Mouse (Mus musculus): ENCODE results near the gene Mgat4d. TPM values are rescaled to one million over a fixed set of nuclear protein-coding genes. Genes with fewer than 3 reads are reported as not detected.
"Not testable (repeated sequence)": the region's sequence is repeated elsewhere in the genome, so short reads cannot be mapped to it uniquely, and the experiment has no call there.

The Mgat4d gene
- polyA plus RNA-seq (2015; fragmentation: Nextera tagmentation; extraction: Ambion mirVana) = not detected in 2 replicates

GRCm38 (mm10) chr8:83348263-83348662 lies at the start of gene Mgat4d:
Gene Mgat4d (plus strand): TSS chr8:83348471.
- Histone ChIP-seq H3K9me3 (ENCODE audit: control insufficient read depth, low read length) (no peaks in the 10 kb centered on the region), H3K9ac (ENCODE audit: low read length) (no peak within 1 kb of the TSS), H3K36me3 (ENCODE audit: control insufficient read depth, insufficient read depth, low read length) (no peaks in the 10 kb centered on the region), H3K4me1 (replicated peaks; ENCODE audit: control insufficient read depth, insufficient read depth) (no peaks in the 10 kb centered on the region), H3K4me3 (ENCODE audit: low read depth, low read length) (no peak within 1 kb of the TSS), H3K4me2 (replicated peaks; ENCODE audit: low read depth) (no peak within 1 kb of the TSS), H3K27ac (replicated peaks) (no peak within 1 kb of the TSS), H3K27me3 (ENCODE audit: control insufficient read depth, insufficient read depth, low read length) (no peaks in the 10 kb centered on the region)
- ATAC-seq (ENCODE audit: low FRiP score, low TSS enrichment) (no peak), DNase-seq (ENCODE audit: low spot score) (no peak)
- 74% methylated on average over 16 of the region's 18 CpGs for whole genome bisulfite sequencing
- no peak for TF ChIP-seq EP300 (optimal IDR thresholded peaks at IDR 0.05)
- TF ChIP-seq CTCF (IDR thresholded peaks at IDR 0.05; ENCODE audit: low read depth) = no peak

DNA sequence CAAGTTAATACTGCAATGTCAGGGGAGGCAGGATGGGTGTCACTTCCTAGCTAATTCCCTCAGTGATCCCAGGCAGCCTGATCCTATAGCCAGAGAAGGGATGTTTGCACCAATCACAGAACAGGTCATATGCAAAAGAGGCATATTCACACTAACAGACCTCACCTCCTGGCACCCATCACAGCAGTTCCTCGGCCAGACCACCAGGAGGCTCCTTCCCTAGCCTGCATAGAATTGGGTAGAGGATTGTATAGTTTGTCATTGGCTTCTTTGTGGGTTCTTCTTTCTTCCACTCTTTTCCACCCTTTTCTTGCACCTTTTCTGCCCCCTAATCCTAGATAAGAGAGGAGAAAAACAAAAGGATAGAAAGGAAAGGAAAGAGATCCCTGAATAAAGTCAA lies 48.1 kb upstream of the Mgat4d start:
- TF ChIP-seq EP300 (optimal IDR thresholded peaks at IDR 0.05) (no peak), CTCF (IDR thresholded peaks at IDR 0.05; ENCODE audit: low read depth) (peak; percentile 63)
- no peak overlapping the region for H3K4me3 ChIP-seq (ENCODE audit: low read depth, low read length)
- H3K27ac ChIP-seq (replicated peaks) = no peak overlapping the region
- ATAC-seq (ENCODE audit: low FRiP score, low TSS enrichment) (no peak), DNase-seq (ENCODE audit: low spot score) (no peak)
- H3K27me3 ChIP-seq (ENCODE audit: control insufficient read depth, insufficient read depth, low read length) = no peaks in the 10 kb centered on the region
- WGBS = 67% methylated on average over 1 of the region's 1 CpGs
- no peaks in the 10 kb centered on the region for H3K36me3 ChIP-seq (ENCODE audit: control insufficient read depth, insufficient read depth, low read length)
- no peak overlapping the region for H3K9ac ChIP-seq (ENCODE audit: low read length)
- H3K4me2 ChIP-seq (replicated peaks; ENCODE audit: low read depth) = no peak overlapping the region
- no peaks in the 10 kb centered on the region for H3K4me1 ChIP-seq (replicated peaks; ENCODE audit: control insufficient read depth, insufficient read depth)
- no peaks in the 10 kb centered on the region for H3K9me3 ChIP-seq (ENCODE audit: control insufficient read depth, low read length)

DNA sequence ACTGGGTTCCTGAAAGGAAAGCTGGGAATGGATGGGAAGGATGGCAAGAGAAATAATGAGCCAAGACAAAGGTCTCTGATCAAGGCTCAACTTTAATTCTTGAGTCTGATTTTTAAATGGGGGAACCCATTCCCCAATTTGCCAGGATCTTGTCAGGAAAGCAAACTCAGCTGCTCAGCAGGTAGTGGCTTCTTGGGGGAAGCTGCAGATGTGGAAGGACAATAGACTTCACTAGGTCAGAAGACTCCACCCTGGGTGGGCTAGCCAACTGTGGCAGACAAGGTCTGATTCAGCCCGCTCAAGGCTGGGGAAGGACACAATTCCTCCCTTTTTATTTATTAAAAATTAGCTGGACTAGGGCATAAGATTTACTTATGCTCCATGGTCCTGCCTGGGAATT lies 43.3 kb upstream of the Mgat4d start:
- Histone ChIP-seq H3K27ac (replicated peaks) (no peak overlapping the region), H3K4me2 (replicated peaks; ENCODE audit: low read depth) (no peak overlapping the region), H3K4me3 (ENCODE audit: low read depth, low read length) (no peak overlapping the region), H3K9ac (ENCODE audit: low read length) (no peak overlapping the region), H3K4me1 (replicated peaks; ENCODE audit: control insufficient read depth, insufficient read depth) (no peaks in the 10 kb centered on the region), H3K36me3 (ENCODE audit: control insufficient read depth, insufficient read depth, low read length) (no peaks in the 10 kb centered on the region), H3K9me3 (ENCODE audit: control insufficient read depth, low read length) (no peaks in the 10 kb centered on the region), H3K27me3 (ENCODE audit: control insufficient read depth, insufficient read depth, low read length) (no peaks in the 10 kb centered on the region)
- 100% methylated on average over 1 of the region's 1 CpGs for WGBS
- no peak for ATAC-seq (ENCODE audit: low FRiP score, low TSS enrichment)
- TF ChIP-seq CTCF (IDR thresholded peaks at IDR 0.05; ENCODE audit: low read depth) (no peak), EP300 (optimal IDR thresholded peaks at IDR 0.05) (no peak)
- no peak for DNase-seq (ENCODE audit: low spot score)

GRCm38 (mm10) chr8:83309836-83310235 lies 38.4 kb upstream of the Mgat4d start:
- H3K36me3 ChIP-seq (ENCODE audit: control insufficient read depth, insufficient read depth, low read length) = no peaks in the 10 kb centered on the region
- no peaks in the 10 kb centered on the region for H3K4me1 ChIP-seq (replicated peaks; ENCODE audit: control insufficient read depth, insufficient read depth)
- H3K9me3 ChIP-seq (ENCODE audit: control insufficient read depth, low read length) = no peaks in the 10 kb centered on the region
- H3K9ac ChIP-seq (ENCODE audit: low read length) = no peak overlapping the region
- TF ChIP-seq CTCF (IDR thresholded peaks at IDR 0.05; ENCODE audit: low read depth) (no peak), EP300 (optimal IDR thresholded peaks at IDR 0.05) (no peak)
- H3K27me3 ChIP-seq (ENCODE audit: control insufficient read depth, insufficient read depth, low read length) = no peaks in the 10 kb centered on the region
- no peak overlapping the region for H3K4me3 ChIP-seq (ENCODE audit: low read depth, low read length)
- H3K27ac ChIP-seq (replicated peaks) = no peak overlapping the region
- no peak for ATAC-seq (ENCODE audit: low FRiP score, low TSS enrichment)
- 86% methylated on average over 6 of the region's 6 CpGs for WGBS
- no peak overlapping the region for H3K4me2 ChIP-seq (replicated peaks; ENCODE audit: low read depth)
- no peak for DNase-seq (ENCODE audit: low spot score)

- not testable (repeated sequence) for H3K4me2 ChIP-seq (replicated peaks; ENCODE audit: low read depth); H3K9ac ChIP-seq (ENCODE audit: low read length); H3K4me3 ChIP-seq (ENCODE audit: low read depth, low read length); H3K4me1 ChIP-seq (replicated peaks; ENCODE audit: control insufficient read depth, insufficient read depth); DNase-seq (ENCODE audit: low spot score); H3K9me3 ChIP-seq (ENCODE audit: control insufficient read depth, low read length); H3K27me3 ChIP-seq (ENCODE audit: control insufficient read depth, insufficient read depth, low read length); H3K27ac ChIP-seq (replicated peaks); H3K36me3 ChIP-seq (ENCODE audit: control insufficient read depth, insufficient read depth, low read length); ATAC-seq (ENCODE audit: low FRiP score, low TSS enrichment)
- WGBS = 78% methylated on average over 4 of the region's 4 CpGs
Observed at GRCm38 (mm10) chr8:83315084-83315483, 33.2 kb upstream of the Mgat4d start.

- no peaks in the 10 kb centered on the region for H3K4me1 ChIP-seq (replicated peaks; ENCODE audit: control insufficient read depth, insufficient read depth)
- no peak overlapping the region for H3K4me3 ChIP-seq (ENCODE audit: low read depth, low read length)
- H3K9me3 ChIP-seq (ENCODE audit: control insufficient read depth, low read length) = no peaks in the 10 kb centered on the region
- H3K4me2 ChIP-seq (replicated peaks; ENCODE audit: low read depth) = no peak overlapping the region
- no peak for TF ChIP-seq CTCF (IDR thresholded peaks at IDR 0.05; ENCODE audit: low read depth)
- no peak for TF ChIP-seq EP300 (optimal IDR thresholded peaks at IDR 0.05)
- ATAC-seq (ENCODE audit: low FRiP score, low TSS enrichment) (no peak), DNase-seq (ENCODE audit: low spot score) (no peak)
- no peak overlapping the region for H3K9ac ChIP-seq (ENCODE audit: low read length)
- peaks cover 13% of the 10 kb centered on the region for H3K36me3 ChIP-seq (ENCODE audit: control insufficient read depth, insufficient read depth, low read length)
- no peaks in the 10 kb centered on the region for H3K27me3 ChIP-seq (ENCODE audit: control insufficient read depth, insufficient read depth, low read length)
- WGBS = 93% methylated on average over 2 of the region's 2 CpGs
- H3K27ac ChIP-seq (replicated peaks) = no peak overlapping the region
Observed at GRCm38 (mm10) chr8:83315691-83316090, 32.6 kb upstream of the Mgat4d start.

Data from stomach, postnatal 0 days (tissue).